Comparison of ENCODE assay signal across 16 mouse cellular contexts in genomic region chr4:124064601-124065000, GRCm38 (mm10).
DNase-seq lines count a peak whose midpoint lies in the region.
"Had no signal": no experiment of that assay in that cellular context is flagged by ENCODE, and none has a peak within 500 bp of the region (broad histone marks: within the 10 kb centered on the region; RNA-seq: fewer than 3 reads in every experiment).

No protein-coding gene starts in this region.

- peak; percentile 34 to 64 for DNase-seq in adrenal gland, adult (ENCODE audit: inconsistent age in 2 of 2, low spot score in 1 of 2)
- DNase-seq in adrenal gland, postnatal 4 days (ENCODE audit: low spot score in 2 of 2) = no peak
- DNase-seq in adrenal gland, postnatal 14 days = peak; percentile 7
- DNase-seq in adrenal gland, postnatal 25 days = no peak
- peak; percentile 27 for DNase-seq in NIH3T3 (ENCODE audit: low read depth)
- DNase-seq in layer of hippocampus, postnatal 25 days (ENCODE audit: extremely low spot score in 1 of 2, low spot score in 1 of 2) = no peak
- DNase-seq in cerebellum, postnatal 4 days (ENCODE audit: low spot score in 2 of 2) = no peak
- DNase-seq: B cell, adult 2 months; cerebellum, adult 11 months; cerebellum, adult 2 months; cerebellum, adult 9-11 months; cerebellum, postnatal 25 days; embryo, embryonic 11 days; gastrocnemius, postnatal 25 days; heart, adult 2 months; kidney, adult 2 months had no signal

Comparison
In these comparisons a context has a peak if more than half of its experiments do, and no peak if none do; other contexts are left out.
1. DNase-seq: peak in adrenal gland, adult (2 of 2), adrenal gland, postnatal 14 days (single experiment) and NIH3T3 (single experiment); none in adrenal gland, postnatal 4 days (0 of 2), adrenal gland, postnatal 25 days (single experiment), layer of hippocampus, postnatal 25 days (0 of 2) and cerebellum, postnatal 4 days (0 of 2).